Mouse (Mus musculus) hindbrain, embryonic 15.5 days (tissue): ENCODE measurements at regions not wholly inside any gene's neighbourhood (a gene's known extent, or its start where the extent isn't known, plus 50 kb on each side); places are given as distances from the start of the nearest gene placed in this dataset.
"Not testable (repeated sequence)": the region's sequence is repeated elsewhere in the genome, so short reads cannot be mapped to it uniquely, and the experiment has no call there.

ENCODE experiments used
- ATAC-seq: fragments of 200-750 bp; cut with Nextera tagmentation; 2 replicates; pipeline ENCODE4 v1.8.0; 2017; ENCODE audit warnings: low read depth, moderate number of reproducible peaks, moderate TSS enrichment; ENCODE audit not compliant: low FRiP score
- H3K27ac ChIP-seq: fragments of 300-500 bp; sonication (generic); replicated peaks from 2 replicates; pipeline ENCODE4 v1.5.1; 2015; ENCODE audit warnings: mild to moderate bottlenecking, inconsistent platforms
- H3K27me3 ChIP-seq: fragments of 300-500 bp; sonication (generic); 2 replicates; pipeline ENCODE4 v1.6.1; 2015; ENCODE audit warnings: control low read depth, inconsistent platforms
- H3K36me3 ChIP-seq: fragments of 300-500 bp; sonication (generic); 2 replicates; pipeline ENCODE4 v1.6.1; 2015; ENCODE audit warnings: control low read depth, inconsistent platforms
- H3K4me1 ChIP-seq: fragments of 300-500 bp; sonication (generic); replicated peaks from 2 replicates; pipeline ENCODE4 v1.6.1; 2015; ENCODE audit warnings: control low read depth, inconsistent platforms
- H3K4me2 ChIP-seq: fragments of 300-500 bp; sonication (generic); 2 replicates; pipeline ENCODE4 v1.6.1; 2015; ENCODE audit warnings: moderate library complexity, mild to moderate bottlenecking, inconsistent platforms
- H3K4me3 ChIP-seq: fragments of 300-500 bp; sonication (generic); 2 replicates; pipeline ENCODE4 v1.5.1; 2015; ENCODE audit warnings: mild to moderate bottlenecking, inconsistent platforms
- H3K9ac ChIP-seq: fragments of 300-500 bp; sonication (generic); 2 replicates; pipeline ENCODE4 v1.6.1; 2015; ENCODE audit warnings: inconsistent platforms
- H3K9me3 ChIP-seq: fragments of 300-500 bp; sonication (generic); 2 replicates; pipeline ENCODE4 v1.6.1; 2016; ENCODE audit warnings: control low read depth, inconsistent platforms
- WGBS: fragments of 180-500 bp; shearing (Covaris S2); methylation state at CpG from one replicate; pipeline ENCODE4 v1.1.7; 2015; 5-methylcytosine and 5-hydroxymethylcytosine counted together

DNA sequence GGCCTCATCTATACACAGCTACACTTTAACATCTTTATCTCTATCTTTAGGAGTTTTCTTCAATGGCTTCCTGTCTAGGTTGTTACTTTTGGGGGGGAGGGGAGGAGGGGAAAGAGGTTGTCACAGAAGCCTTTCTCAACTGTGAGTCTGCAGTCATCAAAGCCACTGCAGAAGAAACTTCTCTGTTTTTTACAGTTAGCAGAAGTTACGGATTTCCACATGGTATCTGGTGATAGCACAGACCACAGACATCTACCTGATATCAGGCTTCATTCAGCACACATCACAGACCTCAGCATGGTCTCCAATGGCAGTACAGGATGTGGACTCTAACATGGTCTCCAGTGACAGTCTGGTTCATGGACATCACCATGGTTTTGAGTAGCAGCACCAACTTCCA lies 234.8 kb upstream of the Adarb2 start:
- no peaks in the 10 kb centered on the region for H3K27me3 ChIP-seq

DNA sequence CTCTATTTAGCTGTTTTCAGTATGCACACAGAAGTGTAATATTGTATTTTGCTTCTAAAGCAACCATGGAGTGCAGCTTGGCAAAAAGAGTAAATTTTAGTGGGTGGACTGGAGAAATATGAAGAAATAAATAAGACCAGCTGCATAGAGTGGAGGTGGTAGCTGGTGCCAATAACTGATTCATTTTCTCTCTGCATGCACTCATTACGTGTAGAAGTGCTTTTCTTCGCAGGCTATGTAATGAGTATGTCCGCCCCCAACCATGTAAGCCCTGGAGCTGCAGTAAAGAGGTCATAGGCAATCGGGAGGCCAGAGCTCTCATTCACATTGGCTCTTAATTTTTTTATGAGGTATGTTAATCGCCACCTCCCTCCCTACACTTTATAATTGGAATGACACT lies 208.5 kb upstream of the Adarb2 start:
- no peaks in the 10 kb centered on the region for H3K27me3 ChIP-seq
- H3K36me3 ChIP-seq, result no peaks in the 10 kb centered on the region
- H3K9ac ChIP-seq, result no peak overlapping the region
- H3K4me3 ChIP-seq, result no peak overlapping the region
- ATAC-seq, result peak; percentile 38; the same call in 1 of the 2 replicates
- no peaks in the 10 kb centered on the region for H3K9me3 ChIP-seq
- H3K4me1 ChIP-seq, result no peaks in the 10 kb centered on the region
- H3K4me2 ChIP-seq, result no peak overlapping the region
- WGBS, result 59% methylated on average over 5 of the region's 5 CpGs
- no peak overlapping the region for H3K27ac ChIP-seq

More for the DNA sequence above, 234.8 kb upstream of the Adarb2 start:
- no peak overlapping the region for H3K4me2 ChIP-seq
- H3K9ac ChIP-seq, result no peak overlapping the region
- no peaks in the 10 kb centered on the region for H3K4me1 ChIP-seq
- H3K27ac ChIP-seq, result no peak overlapping the region
- no peak overlapping the region for H3K4me3 ChIP-seq
- 87% methylated on average over 1 of the region's 1 CpGs for WGBS
- H3K9me3 ChIP-seq, result no peaks in the 10 kb centered on the region
- H3K36me3 ChIP-seq, result no peaks in the 10 kb centered on the region
- ATAC-seq, result no peak

DNA sequence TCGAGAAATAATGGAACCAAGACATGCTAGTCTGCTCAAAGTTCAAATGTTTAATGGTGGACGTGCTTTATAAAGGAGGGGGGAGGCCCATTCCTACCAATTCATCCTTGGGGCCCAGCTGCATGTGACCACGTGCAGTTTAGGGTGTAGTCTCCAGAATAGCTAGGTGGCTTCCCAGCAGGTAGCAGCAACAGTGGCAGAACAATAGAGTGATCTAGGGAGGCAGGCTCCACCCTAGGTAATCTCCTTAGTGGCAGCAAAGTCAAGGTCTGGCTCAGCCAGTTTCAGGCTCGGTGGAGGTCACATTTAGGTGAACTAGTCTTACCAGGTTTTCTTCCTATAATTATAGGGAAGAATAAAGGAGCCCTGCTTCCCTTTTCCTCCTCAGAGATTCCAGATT lies 172.6 kb upstream of the Adarb2 start:
- not testable (repeated sequence) for H3K27me3 ChIP-seq, H3K4me2 ChIP-seq, H3K36me3 ChIP-seq, H3K4me1 ChIP-seq, ATAC-seq, H3K27ac ChIP-seq, H3K9me3 ChIP-seq, H3K4me3 ChIP-seq, H3K9ac ChIP-seq
- 73% methylated on average over 4 of the region's 4 CpGs for WGBS

DNA sequence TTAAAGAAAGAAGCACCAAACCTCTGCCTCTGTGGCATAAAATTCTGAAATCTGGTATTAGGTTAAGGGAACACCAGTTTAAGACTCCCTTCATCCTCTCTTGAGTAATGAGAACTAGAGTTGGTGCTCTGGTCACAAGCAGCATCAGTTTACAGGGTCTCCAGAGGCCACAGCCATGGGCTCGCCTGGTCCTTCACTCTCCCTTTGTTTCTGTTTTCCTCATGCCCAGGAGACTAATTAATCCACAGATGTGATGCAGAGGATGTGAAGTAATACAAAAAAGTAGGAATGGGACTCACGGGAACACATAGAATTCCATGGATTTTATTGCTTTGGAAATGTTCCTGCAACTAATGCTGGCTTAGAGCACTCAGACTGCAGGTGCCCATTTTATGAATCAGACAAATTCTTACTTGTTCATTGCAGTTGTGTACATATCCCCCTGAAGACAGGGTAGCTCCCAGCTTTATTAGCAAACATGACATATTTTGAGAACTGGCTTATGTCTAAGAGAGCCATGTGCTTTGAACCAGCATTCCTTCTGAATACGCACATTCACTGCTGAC lies 151.7 kb upstream of the Adarb2 start:
- Histone ChIP-seq H3K9me3 (no peaks in the 10 kb centered on the region), H3K9ac (no peak overlapping the region)
- 77% methylated on average over 3 of the region's 3 CpGs for WGBS

DNA sequence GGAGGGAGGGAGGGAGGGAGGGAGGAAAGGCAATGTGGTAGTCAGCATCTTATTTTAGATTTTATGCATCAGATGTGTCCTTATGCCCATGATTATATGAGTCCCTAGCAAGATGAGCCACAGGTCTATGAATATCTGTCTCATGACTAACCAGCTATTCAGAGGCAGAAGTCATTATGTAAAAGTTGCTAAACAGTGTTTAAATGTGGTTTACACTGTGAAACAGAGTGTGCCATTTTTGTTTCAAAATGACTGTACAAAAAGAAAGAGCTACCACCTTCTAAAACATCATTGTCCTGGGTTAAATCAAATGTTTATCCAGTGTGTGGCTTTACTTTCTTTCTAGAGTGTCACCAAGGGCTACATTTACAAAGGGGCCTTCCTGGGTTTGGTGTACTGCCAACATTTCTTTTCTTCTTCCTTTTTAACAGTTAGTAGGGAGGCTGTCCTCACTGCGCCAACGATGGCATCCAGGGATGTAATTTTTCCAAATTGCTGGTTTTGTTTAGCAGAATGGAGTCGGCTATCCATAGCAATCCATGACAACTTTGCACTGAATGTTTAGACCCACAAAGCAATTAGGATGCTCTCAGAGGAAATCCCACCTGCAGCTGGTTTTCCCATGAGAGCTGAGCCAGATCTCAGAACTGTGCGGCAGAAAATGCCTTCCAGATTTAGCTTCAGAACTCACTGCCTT lies 146.4 kb upstream of the Adarb2 start:
- no peaks in the 10 kb centered on the region for H3K4me1 ChIP-seq
- H3K9ac ChIP-seq, result no peak overlapping the region
- no peak overlapping the region for H3K4me2 ChIP-seq
- no peaks in the 10 kb centered on the region for H3K27me3 ChIP-seq
- H3K9me3 ChIP-seq, result no peaks in the 10 kb centered on the region
- ATAC-seq, result no peak
- H3K27ac ChIP-seq, result no peak overlapping the region
- no peaks in the 10 kb centered on the region for H3K36me3 ChIP-seq
- 54% methylated on average over 4 of the region's 4 CpGs for WGBS
- no peak overlapping the region for H3K4me3 ChIP-seq

More for the DNA sequence above, 151.7 kb upstream of the Adarb2 start:
- Histone ChIP-seq H3K36me3 (no peaks in the 10 kb centered on the region), H3K27ac (no peak overlapping the region), H3K27me3 (no peaks in the 10 kb centered on the region), H3K4me1 (no peaks in the 10 kb centered on the region), H3K4me3 (no peak overlapping the region), H3K4me2 (no peak overlapping the region)
- ATAC-seq, result no peak

DNA sequence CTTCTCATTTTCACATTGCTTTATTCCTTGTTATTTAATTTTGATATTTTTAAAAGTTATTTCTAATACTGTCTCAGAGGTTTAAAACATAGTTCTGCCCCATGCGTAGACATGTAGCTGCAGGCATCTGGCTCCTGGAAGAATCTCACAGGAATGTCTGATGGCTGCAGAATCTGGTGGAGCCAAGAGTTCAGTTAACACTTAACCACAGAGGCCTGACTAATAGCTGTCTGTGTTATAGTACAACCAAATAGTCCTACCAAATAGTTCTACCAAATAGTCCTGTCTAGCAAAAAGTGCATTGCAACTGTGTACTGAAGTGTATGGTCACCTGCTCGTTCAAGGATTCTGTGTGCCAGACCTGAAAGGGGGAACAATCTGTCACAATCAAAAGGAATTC lies 115.5 kb upstream of the Adarb2 start:
- Histone ChIP-seq H3K9me3 (no peaks in the 10 kb centered on the region), H3K27me3 (no peaks in the 10 kb centered on the region), H3K36me3 (no peaks in the 10 kb centered on the region), H3K4me1 (no peaks in the 10 kb centered on the region), H3K4me3 (no peak overlapping the region), H3K4me2 (no peak overlapping the region), H3K9ac (no peak overlapping the region), H3K27ac (no peak overlapping the region)
- no peak for ATAC-seq
- WGBS, result 75% methylated on average over 2 of the region's 2 CpGs

DNA sequence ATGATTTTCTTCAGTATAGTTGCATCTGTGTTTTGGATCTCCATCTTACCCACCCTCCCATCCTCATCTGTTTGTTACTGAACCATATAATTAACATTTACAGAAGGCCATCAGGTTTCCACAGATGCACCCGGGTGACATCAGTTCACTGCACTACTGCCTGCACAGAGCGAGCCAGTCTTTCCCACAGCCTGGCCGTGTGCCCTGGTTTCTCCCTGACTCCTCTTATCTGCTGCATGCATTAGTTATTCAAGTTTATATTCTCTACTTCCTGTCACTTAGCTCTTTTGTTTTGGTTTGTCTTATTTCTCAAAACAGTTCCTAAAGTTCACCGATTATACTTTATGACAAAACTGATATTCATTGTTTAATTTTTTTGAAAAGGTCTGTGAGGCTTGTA lies 113.1 kb upstream of the Adarb2 start:
- no peak overlapping the region for H3K27ac ChIP-seq
- no peaks in the 10 kb centered on the region for H3K4me1 ChIP-seq
- no peak overlapping the region for H3K9ac ChIP-seq
- no peak for ATAC-seq
- no peak overlapping the region for H3K4me3 ChIP-seq
- no peaks in the 10 kb centered on the region for H3K36me3 ChIP-seq
- H3K4me2 ChIP-seq, result no peak overlapping the region
- 64% methylated on average over 4 of the region's 4 CpGs for WGBS
- no peaks in the 10 kb centered on the region for H3K27me3 ChIP-seq
- no peaks in the 10 kb centered on the region for H3K9me3 ChIP-seq

DNA sequence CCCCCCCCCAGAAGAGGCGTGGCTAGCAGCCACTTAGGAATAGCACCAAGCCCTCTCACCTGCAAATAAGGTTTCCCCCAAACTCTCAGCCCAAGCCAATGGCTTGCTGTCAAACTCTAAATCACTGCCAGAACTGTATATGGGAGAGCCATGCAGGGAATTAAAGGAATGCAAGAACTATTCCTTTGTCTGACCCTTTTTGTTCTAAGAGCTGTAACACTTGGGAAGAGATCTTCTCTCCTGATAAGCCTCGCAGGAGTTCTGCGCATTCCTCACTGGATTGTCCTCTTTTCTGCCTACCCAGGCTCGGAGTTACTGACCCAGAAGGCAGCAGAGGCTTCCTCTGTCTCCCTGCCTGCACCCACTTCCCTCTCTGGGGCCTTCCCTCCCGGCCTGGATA lies 94.0 kb upstream of the Adarb2 start:
- H3K4me1 ChIP-seq, result no peaks in the 10 kb centered on the region
- no peak for ATAC-seq
- WGBS, result 38% methylated on average over 5 of the region's 5 CpGs
- no peak overlapping the region for H3K27ac ChIP-seq
- no peak overlapping the region for H3K9ac ChIP-seq
- no peaks in the 10 kb centered on the region for H3K36me3 ChIP-seq
- no peaks in the 10 kb centered on the region for H3K27me3 ChIP-seq
- no peak overlapping the region for H3K4me3 ChIP-seq
- H3K4me2 ChIP-seq, result no peak overlapping the region
- H3K9me3 ChIP-seq, result no peaks in the 10 kb centered on the region

DNA sequence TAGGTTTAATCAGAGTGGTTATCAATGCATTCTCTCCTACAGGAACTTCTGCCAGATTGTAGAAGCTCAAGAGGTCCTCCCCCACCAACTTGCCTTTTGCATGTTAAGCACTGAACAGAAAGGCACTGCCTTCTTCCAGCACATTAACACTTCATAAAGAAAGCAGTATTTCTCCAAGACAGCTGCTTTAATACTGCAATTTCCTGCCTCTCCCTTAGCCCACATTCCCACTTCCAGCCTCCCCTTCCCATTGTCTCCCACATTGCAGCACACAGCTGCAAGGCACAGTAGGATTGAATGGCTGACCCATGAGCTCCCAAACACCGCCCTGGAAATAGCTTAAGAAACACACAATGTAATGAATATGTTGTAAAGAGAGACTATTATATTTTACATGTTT lies 89.7 kb upstream of the Adarb2 start:
- no peak overlapping the region for H3K27ac ChIP-seq
- H3K4me2 ChIP-seq, result no peak overlapping the region
- H3K4me3 ChIP-seq, result no peak overlapping the region
- no peaks in the 10 kb centered on the region for H3K36me3 ChIP-seq
- no peaks in the 10 kb centered on the region for H3K4me1 ChIP-seq
- no peak for ATAC-seq
- no peaks in the 10 kb centered on the region for H3K27me3 ChIP-seq
- no peak overlapping the region for H3K9ac ChIP-seq
- no peaks in the 10 kb centered on the region for H3K9me3 ChIP-seq
- WGBS, result 39% methylated on average over 1 of the region's 1 CpGs

DNA sequence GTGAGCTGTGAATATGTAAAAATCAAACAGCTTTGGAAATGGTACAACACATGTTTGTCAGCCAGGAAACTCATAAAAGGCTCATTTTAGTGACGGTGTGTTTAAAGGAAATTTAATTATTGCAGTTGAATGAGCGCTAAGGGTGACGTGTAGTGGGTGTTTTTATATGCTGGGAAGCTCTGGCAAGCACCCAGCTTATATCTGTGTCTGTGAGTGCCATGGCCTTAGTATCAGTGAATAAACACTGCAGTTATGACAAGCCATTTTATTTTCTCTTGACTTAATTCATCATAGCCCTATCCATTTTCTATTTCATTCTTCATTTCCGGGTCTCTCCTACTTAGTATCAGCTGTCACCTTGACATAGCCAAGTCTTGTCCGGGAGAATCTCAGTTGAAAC lies 83.7 kb upstream of the Adarb2 start:
- H3K27me3 ChIP-seq, result no peaks in the 10 kb centered on the region
- no peak for ATAC-seq
- no peak overlapping the region for H3K4me2 ChIP-seq
- H3K9ac ChIP-seq, result no peak overlapping the region
- H3K4me1 ChIP-seq, result no peaks in the 10 kb centered on the region
- no peak overlapping the region for H3K27ac ChIP-seq
- no peaks in the 10 kb centered on the region for H3K9me3 ChIP-seq
- H3K4me3 ChIP-seq, result no peak overlapping the region
- WGBS, result 69% methylated on average over 5 of the region's 5 CpGs
- H3K36me3 ChIP-seq, result no peaks in the 10 kb centered on the region

DNA sequence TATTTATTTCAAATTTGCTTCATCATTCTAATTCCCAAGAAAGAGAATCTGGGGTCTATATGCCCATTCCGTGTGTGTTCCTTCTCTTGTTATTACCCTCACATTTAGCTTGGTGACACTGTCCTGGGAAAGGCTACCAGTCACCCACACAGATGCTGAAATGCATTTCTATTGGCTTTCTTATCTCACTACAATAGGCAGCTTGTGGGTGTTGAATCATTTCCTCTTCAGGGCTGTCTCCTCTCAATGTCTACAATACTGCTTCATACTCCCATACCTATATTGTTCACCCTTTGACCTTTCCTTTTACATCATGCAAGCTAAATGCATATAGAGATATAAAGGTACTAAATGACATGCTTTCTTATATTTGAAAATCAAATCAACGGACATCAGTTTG lies 82.7 kb upstream of the Adarb2 start:
- Histone ChIP-seq H3K36me3 (no peaks in the 10 kb centered on the region), H3K9me3 (no peaks in the 10 kb centered on the region), H3K9ac (no peak overlapping the region), H3K4me2 (no peak overlapping the region), H3K4me1 (no peaks in the 10 kb centered on the region), H3K4me3 (no peak overlapping the region), H3K27ac (no peak overlapping the region), H3K27me3 (no peaks in the 10 kb centered on the region)
- no peak for ATAC-seq
- 83% methylated on average over 2 of the region's 2 CpGs for WGBS

DNA sequence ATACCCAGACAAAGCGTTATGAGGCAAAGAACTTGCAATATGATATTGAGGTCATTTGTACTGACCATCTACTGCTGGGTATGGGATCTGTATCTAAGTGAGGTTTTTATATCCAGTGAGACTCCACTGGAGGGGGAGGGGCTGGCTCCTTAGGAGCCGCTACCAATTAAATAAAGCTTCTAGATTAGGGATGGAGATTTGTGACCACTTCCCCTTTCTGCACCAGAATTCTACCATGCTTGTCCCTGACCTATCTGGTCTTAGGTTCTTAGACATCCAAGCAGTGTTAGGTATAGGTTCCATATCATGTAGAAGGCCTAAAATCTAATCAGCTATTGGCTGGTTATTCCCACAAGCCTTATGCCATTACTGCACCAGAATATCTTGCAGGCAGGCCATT lies 67.9 kb upstream of the Adarb2 start:
- H3K9me3 ChIP-seq, result no peaks in the 10 kb centered on the region
- no peak overlapping the region for H3K27ac ChIP-seq
- H3K36me3 ChIP-seq, result no peaks in the 10 kb centered on the region
- H3K27me3 ChIP-seq, result no peaks in the 10 kb centered on the region
- no peak overlapping the region for H3K4me3 ChIP-seq
- no peak for ATAC-seq
- 97% methylated on average over 2 of the region's 2 CpGs for WGBS
- H3K4me2 ChIP-seq, result no peak overlapping the region
- H3K4me1 ChIP-seq, result no peaks in the 10 kb centered on the region
- H3K9ac ChIP-seq, result no peak overlapping the region

DNA sequence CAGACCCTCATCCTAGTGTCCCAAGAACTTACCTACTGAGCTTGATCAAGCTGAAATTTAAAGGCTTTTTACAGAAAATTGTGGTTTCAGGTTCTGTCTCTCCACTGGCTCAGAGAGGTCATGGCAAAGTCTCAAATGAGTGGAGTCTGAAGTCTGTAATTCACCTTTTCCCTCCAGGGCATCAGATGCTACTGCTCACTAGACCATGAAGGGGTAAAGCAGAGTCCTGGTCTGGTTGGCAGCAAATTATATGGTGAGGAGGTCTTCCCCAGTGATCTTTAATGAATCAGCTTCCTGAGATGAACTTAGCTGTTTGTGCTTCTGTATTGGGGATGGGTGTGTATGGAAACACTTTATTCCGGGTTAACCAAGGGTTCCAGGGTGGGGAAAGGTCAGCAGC lies 63.3 kb upstream of the Adarb2 start:
- no peak overlapping the region for H3K4me2 ChIP-seq

More for the DNA sequence above, 63.3 kb upstream of the Adarb2 start:
- no peaks in the 10 kb centered on the region for H3K9me3 ChIP-seq
- H3K27ac ChIP-seq, result no peak overlapping the region
- no peak overlapping the region for H3K4me3 ChIP-seq
- 82% methylated on average over 1 of the region's 1 CpGs for WGBS
- no peak overlapping the region for H3K9ac ChIP-seq
- no peaks in the 10 kb centered on the region for H3K27me3 ChIP-seq
- H3K4me1 ChIP-seq, result no peaks in the 10 kb centered on the region
- ATAC-seq, result no peak
- no peaks in the 10 kb centered on the region for H3K36me3 ChIP-seq
